Mouse (Mus musculus) CH12.LX (cell line): ENCODE results near the gene Hoxa9. TPM values are rescaled to one million over a fixed set of nuclear protein-coding genes. Genes with fewer than 3 reads are reported as not detected.

Experiments used
- DNase-seq: peaks from one replicate; pipeline ENCODE4 v3.0.0-alpha.2; 2013; ENCODE audit errors: extremely low read depth
- H3K27ac ChIP-seq: 2 replicates; pipeline ENCODE4 v1.5.1; 2012; ENCODE audit warnings: low read depth, mild to moderate bottlenecking, control low read depth, moderate library complexity; ENCODE audit not compliant: insufficient read depth
- H3K27me3 ChIP-seq: replicated peaks from 2 replicates; pipeline ENCODE3; 2012; ENCODE audit warnings: inconsistent platforms
- H3K36me3 ChIP-seq, 2 experiments: replicated peaks in 1 of 2; 2 replicates each; pipeline versions ENCODE3 to v1.6.1; 2012; ENCODE audit warnings: inconsistent platforms in 1 of 2, low read length in 1 of 2, mild to moderate bottlenecking in 1 of 2, mixed read lengths in 1 of 2, moderate library complexity in 1 of 2; ENCODE audit not compliant: control insufficient read depth in 1 of 2, insufficient read depth in 1 of 2
- H3K4me1 ChIP-seq, 2 experiments: 2 replicates each; pipeline ENCODE4 v1.6.1; 2012; ENCODE audit warnings: inconsistent platforms in 1 of 2, moderate library complexity in 1 of 2; ENCODE audit not compliant: insufficient read depth in 2 of 2, control insufficient read depth in 1 of 2
- H3K4me2 ChIP-seq: 2 replicates; pipeline ENCODE4 v1.6.1; 2012; ENCODE audit warnings: low read depth, mild to moderate bottlenecking, control low read depth; ENCODE audit not compliant: poor library complexity, insufficient read depth, severe bottlenecking
- H3K4me3 ChIP-seq, 3 experiments: fragments of 150-350 bp in 1 of 3; sonication (generic) in 1 of 3; replicated peaks in 1 of 3; 2 replicates each; pipeline versions ENCODE3 to v1.5.1; 2011 to 2012; ENCODE audit warnings: low read depth in 2 of 3, low read length in 2 of 3, mild to moderate bottlenecking in 2 of 3, moderate library complexity in 2 of 3, control low read depth in 1 of 3, improper control_type of control experiment in 1 of 3, inconsistent platforms in 1 of 3, mixed read lengths in 1 of 3; ENCODE audit not compliant: poor library complexity in 1 of 3
- H3K79me2 ChIP-seq: replicated peaks from 2 replicates; pipeline ENCODE4 v1.6.1; 2012; ENCODE audit warnings: mild to moderate bottlenecking, moderate library complexity; ENCODE audit not compliant: control insufficient read depth, poor library complexity, insufficient read depth, severe bottlenecking; ENCODE audit errors: extremely low read depth
- H3K9ac ChIP-seq: 2 replicates; pipeline ENCODE4 v1.6.1; 2012; ENCODE audit warnings: low read depth, mild to moderate bottlenecking, control low read depth, moderate library complexity; ENCODE audit not compliant: insufficient read depth
- H3K9me3 ChIP-seq: replicated peaks from 2 replicates; pipeline ENCODE3; 2012; ENCODE audit warnings: low read length, inconsistent platforms, mixed read lengths
- BHLHE40 ChIP-seq: IDR thresholded peaks from 2 replicates; pipeline ENCODE4 v1.6.1; 2011; ENCODE audit warnings: mild to moderate bottlenecking, low read depth, low read length, improper control_type of control experiment
- CHD1 ChIP-seq: IDR thresholded peaks from 2 replicates; pipeline ENCODE4 v1.6.1; 2012; ENCODE audit warnings: low read depth, low read length, improper control_type of control experiment, inconsistent platforms
- CHD2 ChIP-seq: IDR thresholded peaks from 2 replicates; pipeline ENCODE4 v1.6.1; 2011; ENCODE audit warnings: low read length, improper control_type of control experiment
- ELF1 ChIP-seq: IDR thresholded peaks from 2 replicates; pipeline ENCODE4 v1.6.1; 2014; ENCODE audit warnings: low read depth, mild to moderate bottlenecking, inconsistent platforms, low read length, improper control_type of control experiment
- EP300 ChIP-seq: IDR thresholded peaks from 2 replicates; pipeline ENCODE4 v1.6.1; 2011; ENCODE audit warnings: low read length, improper control_type of control experiment
- ETS1 ChIP-seq: conservative IDR thresholded peaks from 2 replicates; pipeline ENCODE4 v1.6.1; 2012; ENCODE audit warnings: low read depth, mild to moderate bottlenecking, inconsistent platforms, low read length, improper control_type of control experiment, moderate library complexity
- IRF4 ChIP-seq: IDR thresholded peaks from 2 replicates; pipeline ENCODE4 v1.6.1; 2014; ENCODE audit warnings: low read depth, mild to moderate bottlenecking, inconsistent platforms, low read length, improper control_type of control experiment
- JUN ChIP-seq: IDR thresholded peaks from 2 replicates; pipeline ENCODE4 v1.6.1; 2011; ENCODE audit warnings: low read depth, mild to moderate bottlenecking, low read length, improper control_type of control experiment, moderate library complexity; ENCODE audit not compliant: insufficient read depth
- JUND ChIP-seq: conservative IDR thresholded peaks from 2 replicates; pipeline ENCODE4 v1.6.1; 2011; ENCODE audit warnings: low read depth, low read length, improper control_type of control experiment
- KAT2A ChIP-seq: IDR thresholded peaks from 2 replicates; pipeline ENCODE4 v1.6.1; 2012; ENCODE audit warnings: low read length, improper control_type of control experiment, inconsistent platforms; ENCODE audit not compliant: insufficient replicate concordance
- MAFK ChIP-seq: IDR thresholded peaks from 2 replicates; pipeline ENCODE4 v1.6.1; 2011; ENCODE audit warnings: low read length, improper control_type of control experiment; ENCODE audit not compliant: insufficient replicate concordance
- MAX ChIP-seq: IDR thresholded peaks from 2 replicates; pipeline ENCODE4 v1.6.1; 2011; ENCODE audit warnings: low read length, improper control_type of control experiment
- MAZ ChIP-seq: IDR thresholded peaks from 2 replicates; pipeline ENCODE4 v1.6.1; 2012; ENCODE audit warnings: low read depth, mild to moderate bottlenecking, inconsistent platforms, low read length, improper control_type of control experiment, moderate library complexity
- MEF2A ChIP-seq: IDR thresholded peaks from 2 replicates; pipeline ENCODE4 v1.6.1; 2014; ENCODE audit warnings: low read depth, mild to moderate bottlenecking, inconsistent platforms, low read length, improper control_type of control experiment, borderline replicate concordance
- MXI1 ChIP-seq: IDR thresholded peaks from 2 replicates; pipeline ENCODE4 v1.6.1; 2011; ENCODE audit warnings: mild to moderate bottlenecking, low read depth, low read length, improper control_type of control experiment
- PAX5 ChIP-seq: IDR thresholded peaks from 2 replicates; pipeline ENCODE4 v1.6.1; 2012; ENCODE audit warnings: low read length, inconsistent platforms, mixed read lengths
- POLR2A ChIP-seq: IDR thresholded peaks from 2 replicates; pipeline ENCODE4 v1.6.1; 2011; ENCODE audit warnings: low read depth, mild to moderate bottlenecking, improper control_type of control experiment, low read length
- RAD21 ChIP-seq: IDR thresholded peaks from 2 replicates; pipeline ENCODE4 v1.6.1; 2011; ENCODE audit warnings: low read depth, mild to moderate bottlenecking, low read length, improper control_type of control experiment, moderate library complexity
- RCOR1 ChIP-seq: conservative IDR thresholded peaks from 2 replicates; pipeline ENCODE4 v1.6.1; 2012; ENCODE audit warnings: low read depth, mild to moderate bottlenecking, inconsistent platforms, low read length, improper control_type of control experiment
- SMC3 ChIP-seq: IDR thresholded peaks from 2 replicates; pipeline ENCODE4 v1.6.1; 2011; ENCODE audit warnings: low read depth, low read length, improper control_type of control experiment
- TBP ChIP-seq: conservative IDR thresholded peaks from 2 replicates; pipeline ENCODE4 v1.6.1; 2011; ENCODE audit warnings: low read depth, low read length, improper control_type of control experiment
- TCF12 ChIP-seq: IDR thresholded peaks from 2 replicates; pipeline ENCODE4 v1.6.1; 2014; ENCODE audit warnings: low read depth, mild to moderate bottlenecking, inconsistent platforms, low read length, improper control_type of control experiment
- UBTF ChIP-seq: IDR thresholded peaks from 2 replicates; pipeline ENCODE4 v1.6.1; 2012; ENCODE audit warnings: low read depth, mild to moderate bottlenecking, inconsistent platforms, low read length, improper control_type of control experiment, moderate library complexity
- USF1 ChIP-seq: IDR thresholded peaks from 2 replicates; pipeline ENCODE4 v1.6.1; 2014; ENCODE audit warnings: low read depth, mild to moderate bottlenecking, inconsistent platforms, low read length, improper control_type of control experiment
- USF2 ChIP-seq: conservative IDR thresholded peaks from 2 replicates; pipeline ENCODE4 v1.6.1; 2011; ENCODE audit warnings: low read depth, low read length, improper control_type of control experiment
- ZC3H11A ChIP-seq: IDR thresholded peaks from 2 replicates; pipeline ENCODE4 v1.6.1; 2012; ENCODE audit warnings: low read depth, mild to moderate bottlenecking, inconsistent platforms, low read length, improper control_type of control experiment
- ZKSCAN1 ChIP-seq: IDR thresholded peaks from 2 replicates; pipeline ENCODE4 v1.6.1; 2012; ENCODE audit warnings: low read depth, inconsistent platforms, low read length, improper control_type of control experiment, borderline replicate concordance
- ZNF384 ChIP-seq: IDR thresholded peaks from 2 replicates; pipeline ENCODE4 v1.6.1; 2012; ENCODE audit warnings: low read depth, low read length, improper control_type of control experiment, inconsistent platforms
- dilution Hi-C: fragments of 300-500 bp; cut with MboI; formaldehyde crosslinking; loops from 2 replicates; pipeline ENCODE4 v1.14.3; 2020; ENCODE audit warnings: low sequenced_read_pairs; ENCODE audit not compliant: extremely low pct_unique_long_range_greater_than_20kb, extremely low pct_ligation_motif_present
- in situ Hi-C: fragments of 300-500 bp; cut with MboI; formaldehyde crosslinking; loops from 3 replicates; pipeline ENCODE4 v1.14.3; 2019; ENCODE audit warnings: low sequenced_read_pairs, low pct_ligation_motif_present, low pct_unique_long_range_greater_than_20kb, mixed read lengths
- polyA plus RNA-seq: library from polyadenylated mRNA; unstranded; fragments of >175 nt; gene quantifications from 2 replicates; pipeline ENCODE4 v1.2.1, GENCODE M21; 2012; ENCODE audit warnings: low read depth; ENCODE audit not compliant: insufficient read length
- total RNA-seq, 2 experiments: library from RNA; depleted of rRNA; stranded (reverse); fragments of 300-350 nt in 1 of 2; fragments of >200 nt in 1 of 2; gene quantifications; 2 replicates each; pipeline ENCODE4 v1.2.3; 2012 to 2014

Gene Hoxa9
- total and polyA plus RNA-seq, 3 experiments, result 0.30 to 0.47 (median 0.30) TPM

DNA sequence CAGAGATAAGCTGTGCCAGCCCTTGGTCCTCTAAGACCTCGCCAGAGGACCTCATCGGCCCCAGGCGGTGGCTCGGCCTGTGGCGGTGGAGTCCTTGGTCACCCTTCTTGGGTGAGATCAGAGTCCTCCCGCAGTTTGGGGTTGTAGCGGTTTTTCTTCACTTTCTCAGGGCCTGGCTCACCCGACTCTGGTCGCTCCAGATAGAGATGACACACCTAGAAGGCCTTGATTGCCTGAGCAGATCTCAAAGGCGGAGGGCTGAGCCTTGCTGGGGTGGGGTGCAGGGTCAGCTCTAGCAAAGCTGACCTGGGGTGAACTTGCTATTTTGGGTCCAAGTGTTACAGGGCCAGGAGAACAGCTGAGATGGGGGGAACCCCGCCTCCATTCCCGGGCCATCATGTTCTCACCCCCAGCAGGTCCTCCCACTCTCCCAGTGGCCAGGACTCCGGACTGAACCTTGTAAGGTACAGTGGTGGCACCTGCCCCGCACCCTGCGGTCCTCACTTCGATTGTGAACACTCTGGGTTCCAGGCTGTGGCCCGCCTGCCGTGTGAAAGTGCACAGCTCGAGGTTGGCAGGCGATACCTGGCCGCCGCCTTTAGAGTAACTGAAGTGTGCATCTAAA, 42.9 kb upstream of the Hoxa9 start:
- Histone ChIP-seq H3K27me3 (no peaks in the 10 kb centered on the region), H3K9me3 (no peaks in the 10 kb centered on the region), H3K9ac (no peak overlapping the region), H3K36me3 (no peaks in the 10 kb centered on the region), H3K4me1 (peaks cover 0 to 13% of the 10 kb centered on the region in 2 experiments; a peak in 2 of 4 replicates), H3K4me2 (no peak overlapping the region), H3K4me3 (no peak overlapping the region), H3K27ac (no peak overlapping the region), H3K79me2 (no peaks in the 10 kb centered on the region)
- in situ Hi-C loops, result loop anchor here (25.0 kb wide), 1 partner anchor 639 kb away; no protein-coding TSS in a partner anchor
- TF ChIP-seq UBTF, result no peak
- TF ChIP-seq JUN, result no peak
- TF ChIP-seq MAFK, result no peak
- TF ChIP-seq POLR2A, result no peak
- TF ChIP-seq TCF12, result no peak
- TF ChIP-seq ETS1, result no peak
- TF ChIP-seq JUND, result no peak
- no peak for TF ChIP-seq BHLHE40
- no peak for TF ChIP-seq RAD21
- TF ChIP-seq SMC3, result no peak
- no peak for TF ChIP-seq MAZ
- TF ChIP-seq IRF4, result no peak
- no peak for TF ChIP-seq USF2
- TF ChIP-seq USF1, result no peak
- no peak for TF ChIP-seq RCOR1
- dilution Hi-C loops, result no loop called here
- DNase-seq, result no peak

GRCm38 (mm10) chr6:52272766-52273655, 42.1 kb upstream of the Hoxa9 start:
- no peak overlapping the region for H3K9ac ChIP-seq
- no peaks in the 10 kb centered on the region for H3K27me3 ChIP-seq
- no peak overlapping the region for H3K4me2 ChIP-seq
- DNase-seq, result no peak
- H3K4me1 ChIP-seq, result peaks cover 0 to 14% of the 10 kb centered on the region in 2 experiments; a peak in 2 of 4 replicates
- no peak for TF ChIP-seq MXI1
- no peak for TF ChIP-seq CHD2
- no peak for TF ChIP-seq EP300
- no peak for TF ChIP-seq TCF12
- TF ChIP-seq CHD1, result no peak
- TF ChIP-seq ETS1, result no peak
- TF ChIP-seq PAX5, result no peak
- TF ChIP-seq MAZ, result no peak
- TF ChIP-seq ELF1, result no peak
- TF ChIP-seq MEF2A, result no peak
- TF ChIP-seq ZC3H11A, result no peak
- no peak for TF ChIP-seq TBP
- no peak for TF ChIP-seq KAT2A
- no peak for TF ChIP-seq UBTF
- TF ChIP-seq ZNF384, result no peak
- no peak for TF ChIP-seq IRF4
- TF ChIP-seq USF2, result no peak
- TF ChIP-seq BHLHE40, result no peak
- TF ChIP-seq MAX, result no peak
- TF ChIP-seq ZKSCAN1, result no peak
- no peak overlapping the region for H3K4me3 ChIP-seq
- no peaks in the 10 kb centered on the region for H3K79me2 ChIP-seq
- in situ Hi-C loops, result loop anchor here (25.0 kb wide), 1 partner anchor 639 kb away; no protein-coding TSS in a partner anchor
- H3K36me3 ChIP-seq, result no peaks in the 10 kb centered on the region
- H3K27ac ChIP-seq, result no peak overlapping the region
- dilution Hi-C loops, result no loop called here
- H3K9me3 ChIP-seq, result no peaks in the 10 kb centered on the region
